Mouse (Mus musculus): Measurements from ENCODE around the gene Pde6d.
A peak's percentile ranks its signal among the peaks of the same experiment; 100 is the strongest.
"Not testable (repeated sequence)": the region's sequence is repeated elsewhere in the genome, so short reads cannot be mapped to it uniquely, and the experiment has no call there.

Pde6d gene

DNA sequence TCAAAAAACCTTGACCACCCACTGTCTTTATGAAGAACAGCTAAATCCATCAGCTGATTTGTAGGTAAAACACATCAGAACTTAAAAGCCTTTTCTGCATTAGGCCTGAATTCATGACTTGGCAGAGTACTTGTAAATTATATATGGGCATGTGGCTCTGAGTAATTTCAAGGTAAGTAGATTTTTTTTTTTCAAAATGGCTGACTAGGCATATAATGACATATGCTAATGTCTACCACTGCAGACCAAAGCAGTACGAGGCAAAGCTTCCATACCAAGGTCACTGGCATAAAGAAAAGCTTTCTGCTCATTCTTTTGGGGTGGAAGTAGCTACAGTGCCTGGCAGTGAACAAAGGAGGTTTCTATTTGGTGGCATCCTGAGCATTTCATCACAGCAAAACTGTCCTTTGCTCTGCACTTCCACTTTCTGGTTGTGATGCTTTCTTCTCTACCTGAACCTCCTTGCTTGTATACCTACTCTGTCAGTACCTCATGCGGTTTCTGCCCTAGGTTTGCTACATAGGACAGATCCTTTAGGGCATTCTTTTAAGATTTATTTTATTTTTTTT lies 13.1 kb downstream of the Pde6d start:
- no peak for DNase-seq (ENCODE audit: low spot score in 2 of 2)

DNA sequence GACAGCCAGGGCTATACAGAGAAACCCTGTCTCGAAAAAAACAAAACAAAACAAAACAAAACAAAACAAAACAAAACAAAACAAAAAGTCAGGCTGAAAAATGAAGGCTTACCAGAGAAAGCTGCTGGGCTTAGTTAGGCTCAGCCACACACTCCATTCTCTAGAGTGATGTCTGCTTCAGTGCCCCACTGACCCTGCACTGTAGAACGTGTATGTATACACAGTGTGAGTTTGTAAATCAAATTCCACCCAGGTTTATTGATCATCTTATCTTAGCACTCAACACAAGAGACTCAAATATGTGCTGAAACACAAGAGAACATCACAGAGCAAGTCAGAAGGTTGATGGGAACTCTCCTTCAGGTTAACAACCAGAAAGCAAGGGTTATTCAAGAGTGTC lies 14.0 kb downstream of the Pde6d start:
- DNase-seq (ENCODE audit: low spot score in 2 of 2), result no peak

DNA sequence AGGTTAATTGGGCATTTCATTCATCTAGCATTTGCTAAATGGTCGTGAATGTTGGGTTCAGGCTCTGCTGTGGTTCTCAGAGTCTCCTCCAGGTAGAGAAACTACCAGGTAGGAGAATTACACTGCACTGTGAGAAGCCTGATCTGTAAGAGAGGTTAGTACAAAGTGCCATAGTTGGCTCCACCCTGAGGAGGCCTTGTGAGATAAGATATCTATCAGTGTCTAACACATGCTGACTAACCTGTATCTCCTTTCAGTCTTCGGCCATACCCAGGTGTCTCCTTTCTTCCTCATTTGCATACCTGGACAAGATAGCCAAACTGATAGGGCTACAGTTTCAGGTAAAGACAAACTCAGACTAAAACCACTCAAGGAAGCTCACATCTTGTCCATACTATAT lies 19.8 kb downstream of the Pde6d start:
- no peak for DNase-seq (ENCODE audit: low spot score in 2 of 2)

DNA sequence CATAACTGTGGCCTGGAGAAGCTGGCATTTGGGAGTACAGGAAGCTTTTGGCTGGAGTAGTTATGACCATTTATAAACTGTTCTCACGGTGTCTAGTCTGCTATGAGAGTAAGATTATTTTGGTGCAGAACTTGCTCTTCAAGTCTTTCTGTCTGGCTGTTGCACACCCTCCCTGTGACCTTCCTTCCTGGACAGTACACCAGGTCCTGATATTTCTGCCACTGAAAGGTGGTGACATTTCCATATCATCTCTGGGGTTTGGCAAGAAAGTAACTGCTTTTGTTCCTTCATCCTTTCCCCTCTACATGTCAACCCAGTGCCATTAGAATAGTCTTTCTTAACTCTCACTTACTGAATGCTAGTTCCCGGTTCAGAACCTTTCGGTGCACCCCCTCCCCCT lies 23.2 kb downstream of the Pde6d start:
- no peak for DNase-seq (ENCODE audit: low spot score in 2 of 2)

DNA sequence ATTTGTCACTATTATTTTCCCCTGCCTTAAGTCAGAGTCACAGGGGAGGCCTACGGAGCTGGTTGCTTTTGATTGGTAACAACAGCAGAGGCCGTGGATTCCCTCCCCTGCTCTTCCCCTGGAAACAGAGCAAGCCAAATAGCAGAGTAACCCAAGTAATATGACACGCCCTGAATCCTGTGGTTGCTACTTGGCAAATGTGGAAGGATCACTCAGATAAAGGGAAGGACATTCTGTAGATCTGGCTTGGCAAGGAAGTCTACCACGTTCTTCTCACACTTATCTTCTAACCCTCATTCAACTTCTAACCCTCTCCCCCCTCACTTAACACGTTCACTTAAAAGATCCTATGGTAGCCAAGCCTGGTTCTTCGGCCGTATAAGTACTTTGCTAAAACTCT lies 24.6 kb downstream of the Pde6d start:
- no peak for DNase-seq (ENCODE audit: low spot score in 2 of 2)

DNA sequence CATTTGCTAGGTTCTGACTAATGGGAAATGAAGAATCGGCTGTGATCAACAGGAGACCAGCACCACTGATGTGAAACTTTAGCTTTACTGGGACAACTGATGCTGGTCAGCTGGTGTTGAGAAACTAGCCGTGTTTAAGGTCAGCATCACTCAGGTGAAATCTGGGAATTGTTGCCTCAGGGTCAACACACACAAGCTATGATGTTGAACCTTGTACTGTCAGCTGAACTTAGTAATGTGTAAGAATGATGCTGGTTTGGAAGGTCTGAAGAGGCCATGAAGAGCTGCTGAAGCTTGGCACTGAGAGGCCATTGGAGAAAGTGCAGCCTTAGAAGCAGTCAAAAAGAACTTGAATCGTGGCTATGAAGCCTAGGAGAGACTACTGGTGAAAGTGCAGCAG lies 26.8 kb downstream of the Pde6d start:
- DNase-seq (ENCODE audit: low spot score in 2 of 2), result no peak

DNA sequence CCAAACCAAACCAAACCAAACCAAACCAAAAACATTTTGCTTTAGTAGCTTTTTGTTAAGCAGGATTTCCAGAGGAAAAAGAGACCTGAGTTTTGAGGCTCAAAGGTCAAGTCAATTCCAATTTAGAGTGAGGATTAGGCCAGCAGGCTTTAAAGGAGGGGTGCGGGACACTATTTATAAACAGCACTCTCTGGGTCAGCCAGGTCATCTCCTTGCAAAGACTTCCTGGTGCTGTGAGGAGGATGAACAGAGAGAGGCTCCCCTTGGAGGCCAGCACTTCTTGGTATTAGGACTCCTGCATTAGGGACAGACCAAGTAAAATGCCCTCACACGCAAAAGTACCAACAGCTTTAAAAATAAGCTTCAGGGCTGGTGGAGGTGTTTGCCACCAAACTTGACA lies 30.6 kb downstream of the Pde6d start:
- no peak for DNase-seq (ENCODE audit: low spot score in 2 of 2)

DNA sequence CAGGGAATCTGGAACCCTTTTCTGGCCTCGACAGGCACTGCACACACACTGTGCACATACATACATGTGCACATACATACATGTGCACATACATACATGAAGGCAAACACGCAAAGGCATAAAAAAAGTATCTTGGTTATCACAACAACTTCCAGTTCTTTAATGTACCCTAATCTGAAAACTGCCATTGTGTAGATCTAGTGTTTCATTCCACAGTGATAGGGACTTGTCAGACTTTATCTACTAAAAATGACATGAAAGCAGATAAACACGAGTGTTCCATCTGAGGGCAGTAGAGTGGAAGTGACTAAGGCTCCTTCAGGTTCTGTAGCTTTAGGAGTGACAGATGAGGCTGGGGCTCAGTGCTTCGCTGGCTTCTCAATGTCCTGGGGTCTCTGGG lies 31.1 kb downstream of the Pde6d start:
- no peak for DNase-seq (ENCODE audit: low spot score in 2 of 2)

DNA sequence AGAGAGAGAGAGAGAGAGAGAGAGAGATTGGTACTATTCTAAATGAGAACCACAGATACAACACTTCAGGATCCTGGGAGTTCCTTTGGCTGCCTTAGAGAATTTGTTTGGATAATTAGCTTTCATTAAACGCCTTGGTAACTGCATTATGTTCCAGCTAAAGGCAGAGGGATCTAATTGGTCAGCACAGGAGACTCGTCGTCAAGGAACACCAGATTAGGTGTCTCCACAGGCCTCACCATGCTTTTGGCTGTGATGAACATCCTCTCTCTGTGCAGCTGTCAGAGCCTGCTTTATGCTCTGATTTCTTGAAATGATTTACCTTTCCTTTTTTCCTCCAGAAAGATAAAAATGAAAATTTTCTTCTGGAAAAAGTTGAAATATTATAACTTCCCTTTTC lies 35.6 kb downstream of the Pde6d start:
- DNase-seq (ENCODE audit: low spot score in 2 of 2), result no peak

DNA sequence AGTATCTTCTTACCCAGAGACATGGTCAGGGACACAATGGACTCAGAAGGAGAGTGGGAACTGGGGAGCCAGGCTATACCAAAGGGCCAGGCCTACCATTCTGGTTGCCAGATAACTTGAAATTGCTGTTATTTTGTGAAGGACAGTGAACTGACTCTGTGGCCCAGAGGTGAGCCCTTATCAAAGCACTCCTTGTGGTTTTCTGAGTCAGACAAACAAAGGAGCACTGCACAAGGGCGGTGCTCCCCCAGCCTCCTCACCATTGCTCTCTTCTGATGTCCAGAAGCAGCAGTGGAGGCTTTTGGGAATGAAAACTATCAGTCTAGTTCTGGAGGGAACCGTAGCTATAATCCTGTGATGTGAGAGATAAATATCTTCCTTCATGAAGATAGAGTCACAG lies 39.8 kb downstream of the Pde6d start:
- DNase-seq (ENCODE audit: low spot score in 2 of 2), result no peak

DNA sequence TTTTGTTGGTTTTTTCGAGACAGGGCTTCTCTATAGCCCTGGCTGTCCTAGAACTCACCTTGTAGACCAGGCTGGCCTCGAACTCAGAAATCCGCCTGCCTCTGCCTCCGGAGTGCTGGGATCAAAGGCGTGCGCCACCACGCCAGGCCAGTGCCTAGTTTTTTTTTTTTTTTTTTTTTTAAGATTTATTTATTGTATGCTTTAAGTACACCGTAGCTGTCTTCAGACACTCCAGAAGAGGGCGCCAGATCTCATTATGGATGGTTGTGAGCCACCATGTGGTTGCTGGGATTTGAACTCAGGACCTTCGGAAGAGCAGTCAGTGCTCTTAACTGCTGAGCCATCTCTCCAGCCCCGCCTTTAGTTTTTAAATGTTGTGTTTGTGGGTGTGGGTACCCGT lies 42.8 kb downstream of the Pde6d start:
- not testable (repeated sequence) for DNase-seq (ENCODE audit: low spot score in 2 of 2)

DNA sequence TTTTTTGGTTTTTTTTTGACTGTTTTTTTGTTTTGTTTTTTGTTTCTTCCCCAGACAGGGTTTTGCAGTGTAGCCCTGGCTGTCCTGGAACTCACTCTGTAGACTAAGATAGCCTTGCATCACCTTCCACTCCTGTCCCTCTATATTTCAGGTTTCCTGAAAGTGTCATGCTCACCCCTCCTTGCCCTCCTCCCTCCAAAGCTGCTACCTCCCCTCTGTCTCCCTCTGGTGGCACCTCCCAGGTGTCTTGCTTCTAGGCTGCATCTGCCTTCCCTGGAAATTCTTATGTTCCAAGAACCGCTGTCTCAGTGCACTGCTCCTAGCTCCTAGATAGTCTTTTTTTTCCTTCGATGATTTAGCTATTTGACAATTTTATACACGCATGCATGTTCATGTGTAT lies 44.0 kb downstream of the Pde6d start:
- no peak for DNase-seq (ENCODE audit: low spot score in 2 of 2)

DNA sequence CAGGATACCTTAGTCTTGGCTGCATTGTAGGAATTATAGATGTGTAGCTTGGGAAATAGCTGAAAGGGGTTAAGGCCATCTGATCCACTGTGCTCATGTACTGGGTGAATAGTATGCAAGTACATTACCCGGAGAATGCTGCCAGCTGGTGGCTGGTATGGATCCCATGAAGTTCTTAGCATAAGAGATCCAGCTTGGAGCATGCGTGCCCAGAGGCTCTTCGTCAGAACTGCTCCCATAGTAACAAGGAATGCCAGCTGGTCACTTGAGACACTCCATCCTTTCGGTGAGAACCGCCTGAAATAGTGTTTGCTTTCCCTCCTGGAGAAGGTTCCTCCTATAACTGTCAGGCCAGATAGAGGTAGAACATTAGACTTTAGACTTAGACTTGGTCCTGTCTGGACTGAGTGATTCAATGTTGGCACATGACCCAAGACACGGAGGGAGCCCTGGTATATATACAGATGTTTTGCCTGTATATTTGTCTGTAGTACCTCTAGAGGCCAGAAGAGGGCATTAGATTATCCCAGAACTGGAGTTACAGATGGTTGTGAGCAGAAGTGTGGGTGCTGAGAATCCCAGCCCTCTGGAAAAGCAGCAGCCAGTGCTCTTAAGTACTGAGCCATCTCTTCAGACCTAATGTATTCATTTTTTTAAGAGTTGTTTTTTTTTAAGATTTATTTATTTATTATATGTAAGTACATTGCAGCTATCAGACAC lies 48.9 kb downstream of the Pde6d start:
- DNase-seq (ENCODE audit: low spot score in 2 of 2), result no peak

DNA sequence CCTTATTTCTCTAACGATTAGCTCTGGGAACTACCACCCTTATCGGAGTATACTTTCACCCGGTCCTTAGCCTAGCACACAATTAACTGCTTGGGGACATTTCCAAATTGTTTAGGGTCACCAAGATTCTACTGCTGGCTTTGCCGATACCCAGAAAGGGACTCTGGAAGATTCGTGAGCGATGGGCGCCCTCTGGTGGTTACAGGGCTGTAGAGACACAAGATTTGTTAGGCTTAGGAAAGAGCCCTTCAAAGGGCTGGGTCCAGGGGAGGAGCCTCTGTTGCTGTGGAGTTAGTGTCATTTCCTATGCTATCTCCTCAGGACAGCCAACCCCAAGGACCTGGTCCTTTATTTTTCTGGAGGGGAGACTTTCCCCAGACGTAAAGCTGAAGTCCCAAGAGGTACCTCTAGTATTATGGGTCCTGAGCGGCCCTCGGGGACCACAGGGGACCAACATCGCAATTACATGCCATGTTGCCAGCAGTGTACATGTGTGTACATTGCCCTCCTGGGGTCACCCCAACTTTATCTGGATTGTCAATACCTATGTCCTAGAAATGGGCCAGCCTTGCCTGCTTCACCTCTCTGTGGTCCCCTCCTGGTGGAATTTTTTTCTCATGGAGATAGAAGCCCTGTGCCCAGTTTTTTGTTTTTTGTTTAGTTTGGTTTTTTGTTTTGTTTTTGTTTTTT lies 49.9 kb downstream of the Pde6d start:
- peak; percentile 83 to 87 for DNase-seq (ENCODE audit: low spot score in 2 of 2)

DNA sequence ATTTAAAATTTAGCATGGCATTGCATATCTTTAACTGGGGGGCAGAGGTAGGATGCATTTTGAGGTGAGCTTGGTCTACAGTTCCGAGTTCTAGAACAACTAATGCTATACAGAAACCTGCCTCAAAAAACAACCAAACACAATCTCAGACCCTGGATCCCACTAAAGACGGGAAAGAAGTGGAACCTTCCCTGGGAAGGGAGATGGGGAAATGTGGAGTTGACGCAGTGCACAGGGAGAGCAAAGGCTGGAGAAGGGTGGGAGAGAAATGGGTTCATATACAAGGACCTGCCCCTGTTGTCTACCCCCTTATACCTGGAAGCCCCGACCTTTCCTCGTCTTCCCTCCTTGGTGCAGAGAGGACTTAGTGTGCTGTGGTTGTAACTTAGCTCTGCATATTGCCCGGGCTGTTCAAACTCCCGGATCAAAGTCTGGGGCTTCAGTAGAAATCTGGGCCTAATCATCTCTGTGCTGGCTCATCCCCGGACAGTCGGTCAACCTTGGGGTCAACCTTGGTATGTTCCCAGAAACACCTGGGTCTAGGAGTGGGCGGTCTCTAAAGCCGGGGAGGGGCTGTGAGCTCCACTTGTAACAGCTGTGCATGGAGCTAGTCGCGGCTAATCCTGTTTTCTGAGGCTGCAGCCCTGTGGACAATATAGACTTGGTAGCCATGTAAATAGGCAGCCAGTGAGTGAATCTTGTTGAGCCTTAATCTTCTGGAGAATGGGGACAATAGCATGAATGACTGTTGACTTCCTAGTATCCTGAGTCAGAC lies 50.7 kb downstream of the Pde6d start:
- DNase-seq (ENCODE audit: low spot score in 2 of 2), result no peak

DNA sequence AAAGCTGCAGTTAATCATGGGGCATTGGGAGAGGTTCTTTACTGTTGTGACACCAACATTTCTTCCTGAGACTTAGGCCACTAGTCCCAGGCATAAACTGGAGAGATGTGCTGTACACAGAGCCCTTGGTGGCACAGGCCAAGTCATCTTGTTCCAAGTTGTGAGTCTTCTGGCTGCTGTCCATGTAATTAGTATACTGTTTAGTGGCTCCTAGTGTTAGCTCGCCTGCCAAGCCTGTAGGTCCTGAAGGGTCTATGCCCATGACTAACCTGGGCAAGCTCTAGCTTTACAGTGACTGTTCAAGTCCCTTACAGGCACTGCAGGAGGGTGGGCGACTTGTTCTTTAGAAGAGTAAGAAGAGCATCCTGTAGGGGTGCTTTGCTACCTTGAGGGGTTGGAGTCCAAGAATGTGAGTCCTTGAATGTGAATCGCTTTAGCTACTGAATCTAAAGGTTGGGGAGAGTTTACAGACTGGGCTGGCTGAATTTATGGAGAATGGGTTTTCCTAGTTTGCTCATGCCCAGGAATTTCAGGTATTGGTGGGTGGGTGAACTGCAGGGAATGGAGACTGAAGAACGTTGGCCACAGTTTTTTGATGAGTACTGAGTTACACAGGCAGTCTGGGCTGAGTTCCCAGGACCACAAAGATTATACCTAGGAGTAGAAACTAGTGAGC lies 51.4 kb downstream of the Pde6d start:
- no peak for DNase-seq (ENCODE audit: low spot score in 2 of 2)

DNA sequence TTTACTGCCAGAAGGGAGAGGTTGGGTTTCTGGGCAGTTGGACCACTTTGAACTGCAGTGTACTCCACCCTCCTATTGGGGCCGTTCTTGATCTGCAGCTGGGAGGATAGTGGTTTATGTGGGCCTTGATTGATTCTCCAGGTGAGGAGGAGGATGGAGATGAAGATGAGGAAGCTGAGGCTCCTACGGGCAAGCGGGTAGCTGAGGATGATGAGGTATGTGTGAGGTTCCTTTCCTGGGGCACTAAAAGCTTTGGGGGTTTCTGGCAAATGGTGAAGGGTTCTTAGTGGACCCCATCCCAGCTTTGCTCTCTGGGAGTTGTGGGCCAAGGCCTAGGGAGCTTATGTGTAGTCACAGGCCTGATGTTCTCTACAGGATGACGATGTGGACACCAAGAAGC lies 52.8 kb downstream of the Pde6d start:
- no peak for DNase-seq (ENCODE audit: low spot score in 2 of 2)

DNA sequence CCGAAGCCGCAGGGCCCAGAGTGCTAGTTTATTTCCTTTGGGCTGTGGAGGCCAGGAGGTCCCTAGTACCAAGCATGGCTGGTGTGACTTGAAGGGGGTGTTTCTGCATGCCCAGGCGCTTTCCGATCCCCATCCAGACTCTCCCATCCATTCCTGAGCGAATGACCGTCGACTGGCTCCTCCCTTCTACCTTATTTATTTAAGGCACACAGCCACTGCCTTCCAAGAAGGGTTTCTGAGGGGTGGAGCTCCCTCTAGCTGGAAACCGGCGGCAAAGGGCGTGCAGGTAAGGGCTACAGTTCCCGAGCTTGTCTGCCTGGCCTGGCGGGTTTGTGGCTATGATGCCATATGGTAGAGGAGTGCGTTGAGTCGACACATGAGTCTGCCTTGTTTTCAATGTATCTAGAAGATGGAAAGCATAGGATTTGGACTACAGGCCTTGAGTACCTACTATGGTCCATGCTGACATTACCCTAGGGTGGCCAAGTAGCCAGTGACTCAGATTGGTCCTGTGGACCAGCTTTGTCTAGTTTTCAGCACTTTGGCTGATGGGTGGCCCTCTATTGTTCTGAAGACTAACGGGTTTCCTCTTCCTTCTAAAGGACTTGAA lies 53.8 kb downstream of the Pde6d start:
- DNase-seq (ENCODE audit: low spot score in 2 of 2), result peak; percentile 48 to 81

DNA sequence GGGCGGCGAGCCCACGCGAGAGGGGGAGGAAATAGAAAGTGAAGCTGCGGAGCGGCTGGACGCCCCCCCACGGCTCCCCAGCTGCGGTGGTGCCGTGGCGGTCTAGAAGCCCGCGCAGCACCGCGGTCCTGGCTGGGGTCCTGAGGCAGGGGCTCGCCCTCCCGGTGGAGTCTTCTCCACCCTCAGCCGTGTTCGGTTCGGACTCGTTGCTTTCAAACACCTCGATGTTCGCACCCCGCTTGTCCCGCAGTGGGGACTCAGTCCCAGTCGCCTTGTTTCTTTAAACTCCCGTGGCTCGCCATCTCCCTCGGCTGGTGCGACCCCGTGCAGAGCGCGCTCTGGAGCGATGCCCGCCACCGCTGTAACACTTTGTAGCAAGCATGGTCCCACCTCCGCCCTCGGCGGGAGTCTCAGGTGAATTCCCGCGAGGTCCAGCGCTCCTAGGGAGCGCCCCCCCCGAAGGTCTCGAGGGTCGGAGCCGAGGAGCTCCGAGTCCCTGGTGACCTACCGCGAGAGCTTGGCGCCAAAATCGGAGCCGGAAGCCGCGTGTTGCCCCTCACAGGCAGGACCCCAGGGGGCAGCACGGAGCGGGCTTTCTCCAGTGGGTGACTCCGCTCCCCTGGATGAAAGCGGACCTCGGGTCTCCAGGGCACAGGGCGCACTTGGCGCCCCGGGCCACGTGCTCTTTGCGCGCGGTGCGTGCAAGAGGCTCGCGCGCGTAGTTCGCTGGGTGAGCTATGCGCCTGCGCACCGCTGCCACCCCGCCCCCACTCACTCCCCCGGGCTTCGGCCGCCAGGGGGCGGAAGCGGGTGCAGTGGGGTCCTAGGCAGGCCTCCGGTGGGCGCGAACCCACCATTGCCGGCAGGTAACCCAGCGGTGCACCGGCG lies 54.6 kb downstream of the Pde6d start:
- peak; percentile 85 to 91 for DNase-seq (ENCODE audit: low spot score in 2 of 2)

DNA sequence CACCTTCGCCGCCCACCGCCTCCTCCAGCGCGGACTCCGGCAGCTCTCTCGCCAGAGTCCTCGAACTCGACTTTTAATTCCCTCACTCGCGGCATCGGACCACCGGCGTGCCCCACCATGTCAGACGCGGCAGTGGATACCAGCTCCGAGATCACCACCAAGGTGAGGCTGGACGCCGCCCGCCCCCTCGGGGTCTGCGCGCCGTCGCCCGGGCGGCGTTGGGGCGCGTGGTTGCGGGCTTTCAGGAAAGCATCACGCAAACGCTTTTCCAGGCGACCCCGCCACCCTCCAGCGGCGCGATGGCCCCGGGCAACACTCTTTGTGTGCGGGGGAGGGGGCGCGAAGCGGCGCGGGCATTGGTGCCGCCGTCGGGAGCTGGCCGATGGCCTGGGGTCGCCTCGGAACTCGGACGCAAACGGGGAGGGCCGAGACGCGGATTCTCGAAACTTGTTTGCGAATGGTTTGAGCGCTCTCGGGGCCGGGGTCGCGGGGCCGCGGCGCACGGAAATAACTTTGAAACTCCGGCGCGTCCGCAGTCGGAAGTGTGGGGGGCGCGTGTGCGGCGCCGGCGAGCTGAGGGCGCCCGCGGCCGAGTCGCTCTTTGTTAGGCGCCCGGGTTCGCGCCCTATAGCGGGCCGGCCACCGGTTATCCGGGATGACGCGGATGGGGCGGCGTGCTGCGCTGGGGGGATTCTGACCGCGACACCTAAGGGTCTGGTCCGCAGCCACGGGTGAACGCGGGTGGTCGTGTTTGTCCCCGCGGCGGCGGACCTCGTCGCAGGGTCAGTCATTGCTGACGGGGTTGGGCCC lies 55.4 kb downstream of the Pde6d start:
- DNase-seq (ENCODE audit: low spot score in 2 of 2), result peak; percentile 22 to 39
